Mouse (Mus musculus) cerebellum, adult 9-10 months (tissue): ENCODE measurements around the gene 1700020A23Rik.
"Not testable (repeated sequence)": the region's sequence is repeated elsewhere in the genome, so short reads cannot be mapped to it uniquely, and the experiment has no call there.

Experiments used
- DNase-seq: peaks from one replicate; pipeline ENCODE4 v3.0.0; 2022

The 1700020A23Rik gene

GRCm38 (mm10) chr2:130404939-130405338 lies at the start of gene 1700020A23Rik, which contains the start of gene Gm28372:
Gene 1700020A23Rik, plus strand, starts transcription at chr2:130405259.
Gene Gm28372, plus strand, starts transcription at chr2:130405239.
- DNase-seq, result no peak

- DNase-seq, result no peak
These were observed 47.5 kb upstream of the 1700020A23Rik start for GRCm38 (mm10) chr2:130357551-130357950.

GRCm38 (mm10) chr2:130358852-130359251 lies 46.2 kb upstream of the 1700020A23Rik start:
- DNase-seq, result no peak

- DNase-seq, result peak; percentile 6
These were observed 42.5 kb upstream of the 1700020A23Rik start for GRCm38 (mm10) chr2:130362511-130363026.

- DNase-seq, result no peak
These were observed 39.6 kb upstream of the 1700020A23Rik start for GRCm38 (mm10) chr2:130365211-130366094.

GRCm38 (mm10) chr2:130367386-130367785 lies 37.7 kb upstream of the 1700020A23Rik start:
- DNase-seq, result no peak

- DNase-seq, result not testable (repeated sequence)
These were observed 32.0 kb upstream of the 1700020A23Rik start for GRCm38 (mm10) chr2:130373026-130373425.

GRCm38 (mm10) chr2:130374951-130375350 lies 30.1 kb upstream of the 1700020A23Rik start:
- peak; percentile 31 for DNase-seq

GRCm38 (mm10) chr2:130383205-130383604 lies 21.9 kb upstream of the 1700020A23Rik start:
- DNase-seq, result no peak

- no peak for DNase-seq
These were observed 21.2 kb upstream of the 1700020A23Rik start for GRCm38 (mm10) chr2:130383895-130384294.

- no peak for DNase-seq
These were observed 18.8 kb upstream of the 1700020A23Rik start for GRCm38 (mm10) chr2:130386212-130386611.

GRCm38 (mm10) chr2:130388796-130389195 lies 16.3 kb upstream of the 1700020A23Rik start:
- DNase-seq, result no peak

- no peak for DNase-seq
These were observed 13.9 kb upstream of the 1700020A23Rik start for GRCm38 (mm10) chr2:130390993-130391625.

GRCm38 (mm10) chr2:130392836-130393235 lies 12.2 kb upstream of the 1700020A23Rik start:
- DNase-seq, result no peak

GRCm38 (mm10) chr2:130395696-130396095 lies 9.4 kb upstream of the 1700020A23Rik start:
- no peak for DNase-seq

GRCm38 (mm10) chr2:130397186-130397985 lies 7.7 kb upstream of the 1700020A23Rik start, which contains the start of gene Cpxm1:
Gene Cpxm1, minus strand, starts transcription at chr2:130397574.
- DNase-seq, result no peak

GRCm38 (mm10) chr2:130398091-130398490 lies 7.0 kb upstream of the 1700020A23Rik start:
- no peak for DNase-seq

- DNase-seq, result no peak
These were observed 5.0 kb upstream of the 1700020A23Rik start for GRCm38 (mm10) chr2:130400046-130400445.

GRCm38 (mm10) chr2:130401891-130402290 lies 3.2 kb upstream of the 1700020A23Rik start:
- DNase-seq, result no peak

GRCm38 (mm10) chr2:130406178-130406577 lies 1.1 kb downstream of the 1700020A23Rik start, which contains the start of gene Tmem239:
Gene Tmem239, plus strand, starts transcription at chr2:130406478.
- no peak for DNase-seq

- DNase-seq, result no peak
These were observed 3.1 kb downstream of the 1700020A23Rik start for GRCm38 (mm10) chr2:130408194-130408593.
